Mouse (Mus musculus) cerebellum, adult 2 months (tissue): ENCODE data around the gene Zfp710. TPM values are rescaled to one million over a fixed set of nuclear protein-coding genes. Genes with fewer than 3 reads are reported as not detected.
"Not testable (repeated sequence)": the region's sequence is repeated elsewhere in the genome, so short reads cannot be mapped to it uniquely, and the experiment has no call there.

ENCODE experiments used
- DNase-seq, 2 experiments: peaks; one replicate each; pipeline ENCODE4 v3.0.0; 2021
- H3K27ac ChIP-seq: fragments of 200-500 bp; 2 replicates; pipeline ENCODE4 v1.5.1; 2012; ENCODE audit warnings: low read length, control low read depth, inconsistent platforms; ENCODE audit not compliant: insufficient read depth
- H3K27me3 ChIP-seq: fragments of 200-500 bp; 2 replicates; pipeline ENCODE4 v1.6.1; 2012; ENCODE audit warnings: inconsistent platforms, mild to moderate bottlenecking, low read length, moderate library complexity; ENCODE audit not compliant: control insufficient read depth, insufficient read depth
- H3K4me1 ChIP-seq: fragments of 200-500 bp; 2 replicates; pipeline ENCODE4 v1.6.1; 2011; ENCODE audit warnings: low read length; ENCODE audit not compliant: control insufficient read depth, insufficient read depth
- H3K4me3 ChIP-seq: fragments of 200-500 bp; replicated peaks from 2 replicates; pipeline ENCODE3; 2011; ENCODE audit warnings: mild to moderate bottlenecking, low read depth, low read length, control low read depth; ENCODE audit not compliant: insufficient read depth
- CTCF ChIP-seq: fragments of 200-500 bp; IDR thresholded peaks from 2 replicates; pipeline ENCODE4 v1.5.1; 2011; ENCODE audit warnings: low read depth, mild to moderate bottlenecking, control low read depth, low read length, moderate library complexity, borderline replicate concordance; ENCODE audit not compliant: insufficient read depth
- POLR2A ChIP-seq: fragments of 200-500 bp; IDR thresholded peaks from 2 replicates; pipeline ENCODE4 v1.6.1; 2011; ENCODE audit warnings: low read length, control low read depth, borderline replicate concordance; ENCODE audit not compliant: insufficient read depth
- WGBS: fragments of 180-500 bp; shearing (Covaris S2); methylation state at CpG from one replicate; pipeline ENCODE4 v1.1.7; 2018; 5-methylcytosine and 5-hydroxymethylcytosine counted together
- polyA plus RNA-seq: library from polyadenylated mRNA; depleted of rRNA; stranded (reverse); fragments of >200 nt; gene quantifications from 2 replicates; pipeline ENCODE4 v1.2.3, GENCODE M21; 2012; rRNA removed

The Zfp710 gene
- polyA plus RNA-seq, result 10.9 and 11.0 TPM in 2 replicates

DNA sequence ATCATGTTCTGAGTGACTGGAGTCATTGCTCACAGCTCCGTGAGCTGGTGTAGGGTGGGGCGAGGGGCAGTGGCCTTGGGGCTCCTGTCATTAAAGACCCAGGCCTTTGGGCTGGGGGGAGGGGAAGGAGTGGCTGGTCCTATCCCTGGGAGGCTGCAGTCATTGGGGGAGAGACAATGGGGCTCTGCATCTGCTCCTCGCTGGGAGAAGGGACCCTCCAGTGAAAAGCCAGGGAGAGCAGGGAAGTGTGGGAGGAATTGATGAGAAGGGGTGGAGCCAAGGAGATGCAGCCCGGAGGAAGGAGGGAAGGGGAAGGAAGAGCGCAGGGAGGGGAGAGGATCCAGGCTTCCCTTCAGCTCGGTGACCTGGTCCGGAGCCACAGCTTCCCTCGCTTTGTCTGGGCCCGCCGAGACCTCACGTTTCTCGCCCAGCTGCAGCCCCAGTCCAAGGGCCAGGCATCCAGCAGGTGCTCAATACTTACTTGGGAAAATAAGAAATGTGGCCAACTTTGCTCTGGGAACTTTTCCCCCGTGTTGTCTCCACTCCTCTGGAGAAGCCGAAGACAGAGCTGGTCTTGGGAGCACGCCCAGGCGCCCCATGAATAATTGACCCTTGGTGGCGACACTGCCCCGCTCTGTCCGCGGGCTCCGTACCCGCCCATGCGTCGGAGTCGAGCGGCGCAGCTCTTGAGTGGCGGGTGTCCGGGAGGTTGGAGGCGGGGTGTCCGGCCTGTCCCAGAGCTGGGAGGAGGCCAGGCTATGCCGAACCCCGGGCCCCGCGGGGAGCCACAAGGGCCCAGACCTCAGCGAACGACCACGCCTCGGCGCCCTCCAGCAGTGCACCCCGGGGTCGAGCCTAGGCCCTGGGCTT is at the start of gene Zfp710:
Gene Zfp710 (plus strand): TSS at position 294 of the 870 bp plus-strand sequence.
- peak; percentile 70 to 74 for DNase-seq
- Histone ChIP-seq H3K27ac (peak within 1 kb of the TSS; percentile 39; the same call in 1 of the 2 replicates), H3K4me3 (peak within 1 kb of the TSS; percentile 56), H3K27me3 (no peaks in the 10 kb centered on the region), H3K4me1 (peaks cover 8% of the 10 kb centered on the region; the same call in 1 of the 2 replicates)
- no peak for TF ChIP-seq CTCF
- 0 out of 2 replicates have a peak, but pooled peaks have one; percentile 12 for TF ChIP-seq POLR2A
- 4% methylated on average over 42 of the region's 42 CpGs for WGBS

DNA sequence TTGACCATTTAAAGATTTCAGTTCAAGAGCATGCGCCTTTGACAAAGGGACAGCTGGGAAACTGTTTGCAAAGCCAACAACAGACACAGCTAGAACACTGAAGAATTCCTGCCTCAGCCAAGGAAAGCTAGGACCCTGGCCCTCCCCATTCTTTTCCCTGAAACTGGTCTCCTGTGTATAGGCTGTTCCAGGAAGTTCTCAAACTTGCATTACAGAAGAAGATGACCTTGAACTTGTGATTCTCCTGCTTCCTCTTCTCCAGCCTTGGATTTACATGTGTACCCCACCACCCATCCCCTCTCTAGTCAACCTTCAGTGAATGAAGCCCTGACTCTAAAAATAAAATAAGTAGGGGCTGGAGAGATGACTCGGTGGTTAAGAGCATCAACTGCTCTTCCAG is 49.3 kb upstream of the Zfp710 start:
- no peak overlapping the region for H3K4me3 ChIP-seq
- WGBS, result 93% methylated on average over 2 of the region's 2 CpGs
- no peak for TF ChIP-seq CTCF
- TF ChIP-seq POLR2A, result no peak
- no peak overlapping the region for H3K27ac ChIP-seq
- H3K27me3 ChIP-seq, result no peaks in the 10 kb centered on the region
- DNase-seq, result no peak
- no peaks in the 10 kb centered on the region for H3K4me1 ChIP-seq

DNA sequence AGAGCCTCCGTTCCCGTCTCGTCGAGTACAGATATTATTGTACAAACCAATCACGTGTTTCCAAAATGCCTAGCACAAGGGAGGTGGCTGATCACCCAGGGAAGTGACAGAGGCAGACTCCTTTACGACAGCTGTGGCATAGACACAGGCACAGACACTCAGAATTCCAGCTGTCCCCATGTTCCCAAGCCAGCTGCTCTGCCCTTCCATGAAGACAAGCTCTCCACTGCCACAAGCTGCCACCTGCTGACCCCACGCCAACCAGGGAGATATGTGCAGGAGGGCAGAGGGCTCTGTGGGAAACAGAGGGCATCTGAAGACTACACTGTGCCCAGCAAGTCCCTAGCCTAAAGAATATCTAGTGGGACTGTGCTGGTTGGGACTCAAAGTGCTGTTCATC is 37.9 kb upstream of the Zfp710 start:
- Histone ChIP-seq H3K4me3 (no peak overlapping the region), H3K27ac (no peak overlapping the region), H3K27me3 (no peaks in the 10 kb centered on the region), H3K4me1 (no peaks in the 10 kb centered on the region)
- TF ChIP-seq CTCF (no peak), POLR2A (no peak)
- 60% methylated on average over 7 of the region's 7 CpGs for WGBS
- DNase-seq, result no peak

DNA sequence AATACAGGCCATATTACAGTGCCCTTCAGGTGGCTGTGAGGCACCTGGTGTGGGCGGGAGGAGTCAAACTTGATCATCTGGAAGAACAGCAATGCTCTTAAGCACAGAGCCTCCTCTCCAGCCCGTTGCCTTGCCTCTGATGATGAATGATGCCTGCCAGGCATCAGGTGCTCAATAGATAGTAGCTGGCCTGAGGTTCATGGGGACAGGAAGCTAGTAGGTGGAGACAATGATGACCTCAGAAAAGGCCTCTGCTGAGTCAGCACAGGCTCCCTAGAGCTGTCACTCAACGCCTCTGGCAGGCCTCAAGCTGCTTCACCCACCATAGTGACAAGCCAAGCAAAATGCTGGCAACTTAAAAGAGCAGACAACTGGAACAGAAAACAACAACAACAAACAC is 36.9 kb upstream of the Zfp710 start:
- DNase-seq, result no peak
- TF ChIP-seq POLR2A (no peak), CTCF (no peak)
- H3K4me3 ChIP-seq, result no peak overlapping the region
- H3K27me3 ChIP-seq, result no peaks in the 10 kb centered on the region
- no peaks in the 10 kb centered on the region for H3K4me1 ChIP-seq
- H3K27ac ChIP-seq, result no peak overlapping the region
- 62% methylated on average over 3 of the region's 3 CpGs for WGBS

DNA sequence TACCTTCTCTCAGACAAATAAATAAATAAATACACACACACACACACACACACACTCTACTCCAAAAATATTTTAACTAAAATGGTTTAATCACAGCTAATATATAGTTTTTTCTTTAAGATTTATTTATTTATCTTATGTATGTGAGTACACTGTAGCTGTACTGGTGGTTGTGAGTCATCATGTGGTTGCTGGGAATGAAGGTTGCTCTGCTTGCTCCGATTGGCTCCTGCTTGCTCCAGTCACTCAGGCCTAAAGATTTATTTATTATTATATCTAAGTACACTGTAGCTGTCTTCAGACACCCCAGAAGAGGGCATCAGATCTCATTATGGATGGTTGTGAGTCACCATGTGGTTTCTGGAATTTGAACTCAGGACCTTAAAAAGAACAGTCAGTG is 36.1 kb upstream of the Zfp710 start:
- WGBS, result 92% methylated on average over 1 of the region's 1 CpGs
- H3K27ac ChIP-seq, H3K4me3 ChIP-seq, H3K27me3 ChIP-seq, H3K4me1 ChIP-seq, DNase-seq: not testable (repeated sequence)

DNA sequence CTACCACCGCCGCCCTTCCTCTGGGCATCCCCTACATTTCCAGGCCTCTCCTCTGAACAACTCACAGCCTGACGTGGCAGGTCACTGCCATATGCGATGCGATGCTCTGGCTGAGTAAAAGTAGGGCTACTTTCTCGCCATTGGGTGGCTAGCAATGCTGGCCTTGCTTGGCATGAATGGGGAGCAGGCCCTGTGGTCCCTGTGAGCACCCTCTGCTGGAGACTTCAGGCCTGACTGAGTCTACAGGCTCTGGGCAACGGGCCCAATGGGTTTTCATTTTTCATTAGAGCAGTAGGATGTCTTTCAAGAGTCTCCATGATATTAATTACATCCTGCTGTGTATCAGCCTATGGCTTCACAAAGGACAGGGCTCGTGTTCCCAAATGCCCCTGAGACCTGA is 30.1 kb upstream of the Zfp710 start:
- Histone ChIP-seq H3K27me3 (no peaks in the 10 kb centered on the region), H3K4me3 (no peak overlapping the region), H3K4me1 (no peaks in the 10 kb centered on the region; the same call in 1 of the 2 replicates), H3K27ac (no peak overlapping the region)
- WGBS, result 33% methylated on average over 8 of the region's 8 CpGs
- TF ChIP-seq POLR2A, result no peak
- peak; percentile 46; the same call in 1 of the 2 replicates for TF ChIP-seq CTCF
- DNase-seq, result peak; percentile 52 to 59

DNA sequence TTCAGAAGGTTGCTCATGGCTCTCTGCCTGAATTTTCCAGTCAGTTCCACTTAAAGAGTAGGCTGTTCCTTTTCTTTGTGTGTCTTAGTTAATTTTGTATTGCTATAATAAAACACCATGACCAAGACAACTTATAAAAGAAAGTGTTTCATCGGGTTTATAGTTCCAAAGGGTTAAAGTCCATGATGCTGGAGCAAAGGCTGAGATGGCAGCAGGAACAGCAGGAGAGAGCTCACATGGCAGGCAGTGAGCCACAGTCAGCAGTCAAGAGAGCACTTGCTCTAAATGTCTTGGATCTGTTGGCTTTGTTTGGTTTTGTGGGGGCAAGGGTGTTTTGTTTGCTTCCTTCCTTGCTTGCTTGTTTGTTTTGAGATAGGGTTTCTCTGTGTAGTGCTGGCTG is 26.9 kb upstream of the Zfp710 start:
- no peak overlapping the region for H3K4me3 ChIP-seq
- WGBS, result 63% methylated on average over 1 of the region's 1 CpGs
- no peaks in the 10 kb centered on the region; the same call in 1 of the 2 replicates for H3K4me1 ChIP-seq
- no peaks in the 10 kb centered on the region for H3K27me3 ChIP-seq
- DNase-seq, result no peak
- no peak for TF ChIP-seq CTCF
- no peak for TF ChIP-seq POLR2A
- no peak overlapping the region for H3K27ac ChIP-seq
